Mouse (Mus musculus) midbrain, embryonic 13.5 days (tissue): Measurements from ENCODE around the gene Fhl5. TPM values are rescaled to one million over a fixed set of nuclear protein-coding genes. Genes with fewer than 3 reads are reported as not detected.
"Not testable (repeated sequence)": the region's sequence is repeated elsewhere in the genome, so short reads cannot be mapped to it uniquely, and the experiment has no call there.

ENCODE experiments used
- ATAC-seq: fragments of 200-750 bp; cut with Nextera tagmentation; 2 replicates; pipeline ENCODE4 v1.8.0; 2017; ENCODE audit warnings: mild to moderate bottlenecking, moderate TSS enrichment, moderate library complexity
- H3K27ac ChIP-seq: fragments of 300-500 bp; sonication (generic); 2 replicates; pipeline ENCODE4 v1.5.1; 2015; ENCODE audit warnings: inconsistent platforms, mild to moderate bottlenecking, moderate library complexity
- H3K27me3 ChIP-seq: fragments of 300-500 bp; sonication (generic); 2 replicates; pipeline ENCODE4 v1.6.1; 2015; ENCODE audit warnings: mild to moderate bottlenecking, inconsistent platforms
- H3K36me3 ChIP-seq: fragments of 300-500 bp; sonication (generic); 2 replicates; pipeline ENCODE4 v1.6.1; 2015; ENCODE audit warnings: mild to moderate bottlenecking, inconsistent platforms
- H3K4me1 ChIP-seq: fragments of 300-500 bp; sonication (generic); replicated peaks from 2 replicates; pipeline ENCODE4 v1.6.1; 2015; ENCODE audit warnings: inconsistent platforms
- H3K4me2 ChIP-seq: fragments of 300-500 bp; sonication (generic); replicated peaks from 2 replicates; pipeline ENCODE4 v1.6.1; 2015; ENCODE audit warnings: moderate library complexity, mild to moderate bottlenecking, inconsistent platforms
- H3K4me3 ChIP-seq: fragments of 300-500 bp; sonication (generic); replicated peaks from 2 replicates; pipeline ENCODE4 v1.5.1; 2015; ENCODE audit warnings: mild to moderate bottlenecking, inconsistent platforms
- H3K9ac ChIP-seq: fragments of 300-500 bp; sonication (generic); replicated peaks from 2 replicates; pipeline ENCODE4 v1.6.1; 2015; ENCODE audit warnings: mild to moderate bottlenecking, inconsistent platforms
- H3K9me3 ChIP-seq: fragments of 300-500 bp; sonication (generic); 2 replicates; pipeline ENCODE4 v1.6.1; 2016; ENCODE audit warnings: mild to moderate bottlenecking, inconsistent platforms
- WGBS: fragments of 180-500 bp; shearing (Covaris S2); methylation state at CpG from one replicate; pipeline ENCODE4 v1.1.7; 2015; 5-methylcytosine and 5-hydroxymethylcytosine counted together
- polyA plus RNA-seq: library from polyadenylated mRNA; unstranded; fragments of >200 nt; fragmentation: Nextera tagmentation; extraction: Ambion mirVana; gene quantifications from 2 replicates; pipeline ENCODE4 v1.2.1, GENCODE M21; 2015

Fhl5 gene
- polyA plus RNA-seq, result not detected in 2 replicates

- no peaks in the 10 kb centered on the region for H3K4me1 ChIP-seq
- H3K4me2 ChIP-seq, result no peak within 1 kb of the TSS
- no peaks in the 10 kb centered on the region for H3K9me3 ChIP-seq
- no peak within 1 kb of the TSS for H3K9ac ChIP-seq
- WGBS, result 94% methylated on average over 3 of the region's 3 CpGs
- no peaks in the 10 kb centered on the region for H3K36me3 ChIP-seq
- no peaks in the 10 kb centered on the region for H3K27me3 ChIP-seq
- no peak within 1 kb of the TSS for H3K27ac ChIP-seq
- no peak for ATAC-seq
- H3K4me3 ChIP-seq, result no peak within 1 kb of the TSS
Observed at GRCm38 (mm10) chr4:25242776-25243175, at the start of gene Fhl5. Gene Fhl5 (minus strand): TSS chr4:25242876.

GRCm38 (mm10) chr4:25285002-25285401, 42.3 kb upstream of the Fhl5 start:
- H3K4me2 ChIP-seq, H3K4me1 ChIP-seq, H3K27ac ChIP-seq, H3K36me3 ChIP-seq, ATAC-seq, H3K4me3 ChIP-seq, H3K9me3 ChIP-seq, H3K9ac ChIP-seq, H3K27me3 ChIP-seq: not testable (repeated sequence)
- 83% methylated on average over 1 of the region's 1 CpGs for WGBS

DNA sequence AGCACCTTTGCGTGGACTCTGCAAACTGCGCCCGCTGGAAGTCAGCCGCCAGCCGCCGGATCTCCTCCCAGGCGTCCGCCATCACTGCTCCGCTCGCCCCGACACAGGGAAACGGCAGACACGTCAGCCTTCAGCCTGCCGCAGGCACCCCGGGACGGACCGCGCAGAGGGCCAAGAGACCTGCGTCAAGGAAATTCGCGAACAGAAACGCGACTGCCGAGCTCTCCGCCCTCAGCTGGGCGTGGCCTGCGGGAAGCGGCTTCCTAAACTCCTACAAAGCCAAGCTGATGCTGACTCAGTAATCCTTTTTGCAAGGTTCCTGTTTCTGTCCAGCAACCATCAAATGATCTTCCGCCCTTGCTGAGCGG, 39.0 kb upstream of the Fhl5 start, which contains the start of gene Ufl1:
TSS of gene Ufl1 (minus strand) at position 151 of the 368 bp plus-strand sequence.
- Histone ChIP-seq H3K27me3 (peaks cover 4% of the 10 kb centered on the region; the same call in 1 of the 2 replicates), H3K27ac (peak within 1 kb of the TSS; percentile 98), H3K36me3 (peaks cover 15% of the 10 kb centered on the region), H3K4me1 (peaks cover 10% of the 10 kb centered on the region), H3K4me2 (peak within 1 kb of the TSS; percentile 64), H3K9ac (peak within 1 kb of the TSS; percentile 90), H3K9me3 (no peaks in the 10 kb centered on the region), H3K4me3 (peak within 1 kb of the TSS; percentile 75)
- under 1% methylated on average over 30 of the region's 30 CpGs for WGBS
- peak; percentile 99 for ATAC-seq

GRCm38 (mm10) chr4:25280938-25281670, 38.4 kb upstream of the Fhl5 start:
- H3K27me3 ChIP-seq, result peaks cover 4% of the 10 kb centered on the region; the same call in 1 of the 2 replicates
- WGBS, result 2% methylated on average over 32 of the region's 32 CpGs
- H3K9me3 ChIP-seq, result no peaks in the 10 kb centered on the region
- H3K4me1 ChIP-seq, result peaks cover 10% of the 10 kb centered on the region
- H3K9ac ChIP-seq, result peak overlapping the region; percentile 90
- H3K27ac ChIP-seq, result peak overlapping the region; percentile 98
- H3K4me2 ChIP-seq, result peak overlapping the region; percentile 64
- peak; percentile 96 for ATAC-seq
- peak overlapping the region; percentile 75 for H3K4me3 ChIP-seq
- peaks cover 15% of the 10 kb centered on the region for H3K36me3 ChIP-seq

- Histone ChIP-seq H3K36me3 (peaks cover 78% of the 10 kb centered on the region), H3K27me3 (no peaks in the 10 kb centered on the region), H3K4me1 (no peaks in the 10 kb centered on the region), H3K9me3 (no peaks in the 10 kb centered on the region), H3K9ac (no peak overlapping the region), H3K4me2 (no peak overlapping the region), H3K27ac (no peak overlapping the region), H3K4me3 (no peak overlapping the region)
- 92% methylated on average over 7 of the region's 7 CpGs for WGBS
- no peak for ATAC-seq
Observed at GRCm38 (mm10) chr4:25272861-25273627, 30.4 kb upstream of the Fhl5 start.

DNA sequence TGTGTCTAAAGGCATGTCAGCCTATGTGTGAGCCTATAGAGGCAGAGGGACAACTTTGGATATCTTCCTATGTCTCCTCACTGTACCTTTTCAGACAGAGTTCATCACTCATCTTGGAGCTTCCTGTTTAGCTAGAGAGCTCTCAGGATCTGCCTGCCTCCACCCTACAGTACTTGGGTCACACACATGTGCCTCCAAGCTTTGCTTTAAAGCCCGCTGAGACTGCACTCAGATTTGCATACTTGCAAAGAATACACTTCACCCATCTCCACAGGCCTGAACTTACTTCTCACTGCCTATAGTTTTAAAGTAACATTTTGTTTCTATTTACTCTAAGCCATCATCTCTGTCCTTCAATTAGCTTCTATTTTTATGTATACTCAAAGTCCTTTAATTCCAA, 29.2 kb upstream of the Fhl5 start:
- Histone ChIP-seq H3K4me3 (no peak overlapping the region), H3K27me3 (no peaks in the 10 kb centered on the region), H3K9ac (no peak overlapping the region), H3K9me3 (no peaks in the 10 kb centered on the region), H3K36me3 (peaks cover 77% of the 10 kb centered on the region), H3K27ac (no peak overlapping the region), H3K4me1 (no peaks in the 10 kb centered on the region), H3K4me2 (no peak overlapping the region)
- WGBS, result 89% methylated on average over 1 of the region's 1 CpGs
- no peak for ATAC-seq

DNA sequence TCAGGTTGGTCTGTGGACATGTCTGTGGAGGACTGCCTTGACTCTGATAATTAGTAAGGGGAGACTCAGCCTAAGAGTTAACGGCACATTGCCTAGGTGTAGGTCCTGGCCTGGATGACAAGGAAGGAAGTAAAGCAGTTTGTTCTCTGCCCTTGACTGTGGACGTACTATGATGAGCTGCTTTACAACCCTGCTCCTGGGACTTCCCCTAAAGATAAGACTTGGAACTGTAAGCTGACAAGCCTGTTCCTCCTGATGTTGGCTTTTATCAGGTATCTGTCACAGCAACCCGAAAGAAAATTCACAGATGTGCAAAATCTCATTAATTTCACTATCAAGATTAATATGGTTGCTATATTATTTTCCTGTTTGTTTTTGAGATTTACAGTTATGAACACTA, 24.5 kb upstream of the Fhl5 start:
- ATAC-seq, result no peak
- Histone ChIP-seq H3K9ac (no peak overlapping the region), H3K4me3 (no peak overlapping the region), H3K9me3 (no peaks in the 10 kb centered on the region), H3K27ac (no peak overlapping the region), H3K4me2 (no peak overlapping the region), H3K4me1 (no peaks in the 10 kb centered on the region), H3K27me3 (no peaks in the 10 kb centered on the region), H3K36me3 (peaks cover 72% of the 10 kb centered on the region)
- WGBS, result 97% methylated on average over 3 of the region's 3 CpGs

- Histone ChIP-seq H3K4me3 (no peak overlapping the region), H3K36me3 (peaks cover 42% of the 10 kb centered on the region), H3K9me3 (no peaks in the 10 kb centered on the region), H3K27ac (no peak overlapping the region), H3K9ac (no peak overlapping the region), H3K27me3 (no peaks in the 10 kb centered on the region), H3K4me1 (no peaks in the 10 kb centered on the region), H3K4me2 (no peak overlapping the region)
- 94% methylated on average over 7 of the region's 7 CpGs for WGBS
- no peak for ATAC-seq
Observed at GRCm38 (mm10) chr4:25257822-25258398, 15.2 kb upstream of the Fhl5 start.

- H3K4me3 ChIP-seq, H3K9me3 ChIP-seq, H3K9ac ChIP-seq, ATAC-seq, H3K27ac ChIP-seq, H3K36me3 ChIP-seq, H3K4me2 ChIP-seq, H3K27me3 ChIP-seq, H3K4me1 ChIP-seq: not testable (repeated sequence)
- WGBS, result 85% methylated on average over 1 of the region's 1 CpGs
Observed at GRCm38 (mm10) chr4:25235663-25236062, 7.0 kb downstream of the Fhl5 start.

- H3K9me3 ChIP-seq, H3K4me2 ChIP-seq, H3K27me3 ChIP-seq, H3K36me3 ChIP-seq, H3K9ac ChIP-seq, H3K27ac ChIP-seq, H3K4me1 ChIP-seq, ATAC-seq, H3K4me3 ChIP-seq: not testable (repeated sequence)
- 84% methylated on average over 1 of the region's 1 CpGs for WGBS
Observed at GRCm38 (mm10) chr4:25233767-25234166, 8.9 kb downstream of the Fhl5 start.

DNA sequence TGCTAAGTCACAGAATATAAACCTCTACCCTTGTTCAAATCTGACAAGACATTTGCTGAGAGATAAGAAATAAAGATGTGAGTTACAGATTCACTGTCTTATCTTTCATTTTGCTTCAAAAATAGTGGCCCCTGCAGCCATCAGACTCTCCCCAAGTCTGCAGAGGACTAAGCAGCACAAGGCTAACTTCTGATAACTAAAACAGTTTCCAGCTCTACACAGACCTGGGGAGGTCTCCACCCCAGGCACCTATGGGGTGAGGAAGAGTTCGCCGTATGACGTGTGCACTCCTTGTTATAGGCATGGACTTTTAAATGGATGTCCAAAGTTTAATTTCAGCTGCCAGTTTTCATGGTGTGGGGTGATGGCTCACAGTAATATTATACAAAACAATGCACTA, 10.1 kb downstream of the Fhl5 start:
- ATAC-seq, result no peak

GRCm38 (mm10) chr4:25227527-25227926, 15.1 kb downstream of the Fhl5 start:
- H3K36me3 ChIP-seq, result no peaks in the 10 kb centered on the region
- H3K27me3 ChIP-seq, result no peaks in the 10 kb centered on the region
- WGBS, result 3% methylated on average over 1 of the region's 1 CpGs
- ATAC-seq, result no peak
- no peaks in the 10 kb centered on the region; the same call in 1 of the 2 replicates for H3K4me1 ChIP-seq
- H3K9ac ChIP-seq, result no peak overlapping the region
- H3K4me2 ChIP-seq, result no peak overlapping the region
- no peak overlapping the region for H3K27ac ChIP-seq
- no peak overlapping the region for H3K4me3 ChIP-seq
- no peaks in the 10 kb centered on the region for H3K9me3 ChIP-seq

More for the DNA sequence above, 10.1 kb downstream of the Fhl5 start:
- Histone ChIP-seq H3K4me1 (no peaks in the 10 kb centered on the region; the same call in 1 of the 2 replicates), H3K27ac (no peak overlapping the region), H3K27me3 (no peaks in the 10 kb centered on the region), H3K9me3 (no peaks in the 10 kb centered on the region), H3K9ac (no peak overlapping the region), H3K4me3 (no peak overlapping the region), H3K4me2 (no peak overlapping the region), H3K36me3 (no peaks in the 10 kb centered on the region)
- WGBS, result 94% methylated on average over 3 of the region's 3 CpGs
